Mouse (Mus musculus): ENCODE measurements around the gene Hsdl1.
A peak's percentile ranks its signal among the peaks of the same experiment; 100 is the strongest.

Hsdl1 gene

GRCm38 (mm10) chr8:119557821-119558602, 17.0 kb downstream of the Hsdl1 start:
- Histone ChIP-seq H3K4me1 (replicated peaks; ENCODE audit: low read depth, low read length) (peaks cover 72% of the 10 kb centered on the region), H3K27me3 (ENCODE audit: insufficient read depth, low read length) (no peaks in the 10 kb centered on the region), H3K9me3 (ENCODE audit: low read length) (no peaks in the 10 kb centered on the region), H3K36me3 (ENCODE audit: insufficient read depth, low read length) (peaks cover 42% of the 10 kb centered on the region), H3K4me3 (replicated peaks; ENCODE audit: low read length) (peak overlapping the region; percentile 92)
- TF ChIP-seq CTCF (conservative IDR thresholded peaks at IDR 0.05; ENCODE audit: low read length) (no peak), NANOG (IDR thresholded peaks at IDR 0.05; ENCODE audit: borderline replicate concordance, low read length) (no peak), POU5F1 (IDR thresholded peaks at IDR 0.05; ENCODE audit: borderline replicate concordance, low read length) (no peak)

GRCm38 (mm10) chr8:119557132-119557531, 17.9 kb downstream of the Hsdl1 start:
- no peak for TF ChIP-seq NANOG (IDR thresholded peaks at IDR 0.05; ENCODE audit: borderline replicate concordance, low read length)
- no peak for TF ChIP-seq CTCF (conservative IDR thresholded peaks at IDR 0.05; ENCODE audit: low read length)
- no peak for TF ChIP-seq POU5F1 (IDR thresholded peaks at IDR 0.05; ENCODE audit: borderline replicate concordance, low read length)
- H3K4me3 ChIP-seq (replicated peaks; ENCODE audit: low read length), result peak overlapping the region; percentile 92
- peaks cover 38% of the 10 kb centered on the region for H3K36me3 ChIP-seq (ENCODE audit: insufficient read depth, low read length)
- peaks cover 75% of the 10 kb centered on the region for H3K4me1 ChIP-seq (replicated peaks; ENCODE audit: low read depth, low read length)
- H3K9me3 ChIP-seq (ENCODE audit: low read length), result no peaks in the 10 kb centered on the region
- H3K27me3 ChIP-seq (ENCODE audit: insufficient read depth, low read length), result no peaks in the 10 kb centered on the region

GRCm38 (mm10) chr8:119555861-119556260, 19.1 kb downstream of the Hsdl1 start:
- Histone ChIP-seq H3K4me3 (replicated peaks; ENCODE audit: low read length) (no peak overlapping the region), H3K4me1 (replicated peaks; ENCODE audit: low read depth, low read length) (peaks cover 79% of the 10 kb centered on the region), H3K36me3 (ENCODE audit: insufficient read depth, low read length) (peaks cover 46% of the 10 kb centered on the region), H3K9me3 (ENCODE audit: low read length) (no peaks in the 10 kb centered on the region), H3K27me3 (ENCODE audit: insufficient read depth, low read length) (no peaks in the 10 kb centered on the region)
- TF ChIP-seq POU5F1 (IDR thresholded peaks at IDR 0.05; ENCODE audit: borderline replicate concordance, low read length) (no peak), NANOG (IDR thresholded peaks at IDR 0.05; ENCODE audit: borderline replicate concordance, low read length) (no peak)

GRCm38 (mm10) chr8:119552967-119553366, 22.0 kb downstream of the Hsdl1 start:
- Histone ChIP-seq H3K9me3 (ENCODE audit: low read length) (no peaks in the 10 kb centered on the region), H3K27me3 (ENCODE audit: insufficient read depth, low read length) (no peaks in the 10 kb centered on the region), H3K4me3 (replicated peaks; ENCODE audit: low read length) (no peak overlapping the region), H3K36me3 (ENCODE audit: insufficient read depth, low read length) (peaks cover 75% of the 10 kb centered on the region), H3K4me1 (replicated peaks; ENCODE audit: low read depth, low read length) (peaks cover 96% of the 10 kb centered on the region)
- TF ChIP-seq POU5F1 (IDR thresholded peaks at IDR 0.05; ENCODE audit: borderline replicate concordance, low read length) (no peak), CTCF (conservative IDR thresholded peaks at IDR 0.05; ENCODE audit: low read length) (no peak), NANOG (IDR thresholded peaks at IDR 0.05; ENCODE audit: borderline replicate concordance, low read length) (no peak)

GRCm38 (mm10) chr8:119548560-119549113, 26.3 kb downstream of the Hsdl1 start:
- H3K4me3 ChIP-seq (replicated peaks; ENCODE audit: low read length), result no peak overlapping the region
- H3K9me3 ChIP-seq (ENCODE audit: low read length), result no peaks in the 10 kb centered on the region
- H3K4me1 ChIP-seq (replicated peaks; ENCODE audit: low read depth, low read length), result peaks cover 98% of the 10 kb centered on the region
- no peaks in the 10 kb centered on the region for H3K27me3 ChIP-seq (ENCODE audit: insufficient read depth, low read length)
- H3K36me3 ChIP-seq (ENCODE audit: insufficient read depth, low read length), result peaks cover 86% of the 10 kb centered on the region
- no peak for TF ChIP-seq NANOG (IDR thresholded peaks at IDR 0.05; ENCODE audit: borderline replicate concordance, low read length)
- no peak for TF ChIP-seq POU5F1 (IDR thresholded peaks at IDR 0.05; ENCODE audit: borderline replicate concordance, low read length)
- TF ChIP-seq CTCF (conservative IDR thresholded peaks at IDR 0.05; ENCODE audit: low read length), result no peak

GRCm38 (mm10) chr8:119547019-119547691, 27.8 kb downstream of the Hsdl1 start:
- Histone ChIP-seq H3K4me1 (replicated peaks; ENCODE audit: low read depth, low read length) (peaks cover 93% of the 10 kb centered on the region), H3K36me3 (ENCODE audit: insufficient read depth, low read length) (peaks cover 96% of the 10 kb centered on the region), H3K27me3 (ENCODE audit: insufficient read depth, low read length) (no peaks in the 10 kb centered on the region), H3K9me3 (ENCODE audit: low read length) (no peaks in the 10 kb centered on the region), H3K4me3 (replicated peaks; ENCODE audit: low read length) (peak overlapping the region; percentile 39)
- TF ChIP-seq CTCF (conservative IDR thresholded peaks at IDR 0.05; ENCODE audit: low read length), result no peak
- no peak for TF ChIP-seq POU5F1 (IDR thresholded peaks at IDR 0.05; ENCODE audit: borderline replicate concordance, low read length)
- no peak for TF ChIP-seq NANOG (IDR thresholded peaks at IDR 0.05; ENCODE audit: borderline replicate concordance, low read length)

- Histone ChIP-seq H3K36me3 (ENCODE audit: insufficient read depth, low read length) (peaks cover 97% of the 10 kb centered on the region), H3K4me1 (replicated peaks; ENCODE audit: low read depth, low read length) (peaks cover 80% of the 10 kb centered on the region), H3K9me3 (ENCODE audit: low read length) (no peaks in the 10 kb centered on the region), H3K4me3 (replicated peaks; ENCODE audit: low read length) (0 out of 2 replicates have a peak overlapping the region, but pooled peaks have one; percentile 8), H3K27me3 (ENCODE audit: insufficient read depth, low read length) (no peaks in the 10 kb centered on the region)
- no peak for TF ChIP-seq POU5F1 (IDR thresholded peaks at IDR 0.05; ENCODE audit: borderline replicate concordance, low read length)
These were observed 29.2 kb downstream of the Hsdl1 start for GRCm38 (mm10) chr8:119545791-119546190.

GRCm38 (mm10) chr8:119545180-119545579, 29.8 kb downstream of the Hsdl1 start:
- peaks cover 73% of the 10 kb centered on the region for H3K4me1 ChIP-seq (replicated peaks; ENCODE audit: low read depth, low read length)
- H3K4me3 ChIP-seq (replicated peaks; ENCODE audit: low read length), result no peak overlapping the region
- TF ChIP-seq CTCF (conservative IDR thresholded peaks at IDR 0.05; ENCODE audit: low read length), result no peak
- peaks cover 97% of the 10 kb centered on the region for H3K36me3 ChIP-seq (ENCODE audit: insufficient read depth, low read length)
- no peaks in the 10 kb centered on the region for H3K9me3 ChIP-seq (ENCODE audit: low read length)
- no peaks in the 10 kb centered on the region for H3K27me3 ChIP-seq (ENCODE audit: insufficient read depth, low read length)

Measured in E14TG2a.4 (cell line).